Mouse (Mus musculus) cerebellum, adult 9-10 months (tissue): ENCODE data around the gene Tmc4.

Source experiments
- DNase-seq: peaks from one replicate; pipeline ENCODE4 v3.0.0; 2022

Tmc4 gene

DNA sequence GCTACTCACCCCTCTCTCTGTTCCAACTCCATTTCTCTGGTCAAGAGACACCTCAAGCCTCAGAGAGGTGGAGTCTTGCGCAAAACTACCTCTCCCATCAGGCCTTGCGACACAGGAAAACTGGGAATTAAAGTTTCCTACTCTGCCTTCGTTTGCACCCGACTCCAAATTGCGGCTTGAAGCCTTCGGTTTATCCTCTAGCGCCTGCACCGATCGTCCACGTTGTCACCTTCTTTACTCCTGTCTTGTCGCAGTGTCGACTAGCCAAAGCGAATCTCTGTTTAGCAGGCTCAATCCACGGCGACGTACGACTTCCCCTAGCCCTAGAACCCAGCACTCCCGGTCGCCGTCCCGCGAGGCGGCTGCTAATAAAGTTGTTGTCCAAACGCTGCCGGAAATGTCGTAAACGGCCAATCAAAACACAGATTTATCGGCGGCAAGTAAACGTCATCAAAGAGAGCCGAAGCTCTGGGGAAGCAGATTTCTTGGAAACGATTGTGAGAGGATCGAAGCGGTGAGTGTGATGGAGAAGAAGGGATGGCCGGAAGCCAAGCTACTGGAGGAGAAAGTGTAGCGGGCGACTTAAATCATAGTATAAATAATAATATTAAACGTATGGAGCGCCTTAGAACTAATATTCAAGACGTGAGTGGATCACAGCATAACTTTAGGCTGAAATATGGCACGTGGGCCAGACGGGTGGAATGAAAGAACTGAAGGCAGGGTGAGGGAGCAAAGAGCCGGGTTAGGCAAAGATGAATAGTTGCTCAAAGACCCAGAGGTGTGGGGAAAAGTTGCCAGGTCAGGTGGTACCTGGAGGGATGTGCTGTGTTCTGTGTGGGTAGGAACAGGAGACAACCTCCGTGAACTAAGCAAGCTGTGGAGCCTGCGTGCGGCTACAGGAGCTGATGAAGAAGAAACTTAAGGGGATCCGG lies 47.5 kb downstream of the Tmc4 start, which contains the start of the genes Tfpt and Prpf31:
Gene Tfpt (minus strand): TSS at position 387 of the 935 bp plus-strand sequence.
Gene Prpf31 (plus strand): TSS at position 443 of the 935 bp plus-strand sequence.
- DNase-seq = peak; percentile 96

DNA sequence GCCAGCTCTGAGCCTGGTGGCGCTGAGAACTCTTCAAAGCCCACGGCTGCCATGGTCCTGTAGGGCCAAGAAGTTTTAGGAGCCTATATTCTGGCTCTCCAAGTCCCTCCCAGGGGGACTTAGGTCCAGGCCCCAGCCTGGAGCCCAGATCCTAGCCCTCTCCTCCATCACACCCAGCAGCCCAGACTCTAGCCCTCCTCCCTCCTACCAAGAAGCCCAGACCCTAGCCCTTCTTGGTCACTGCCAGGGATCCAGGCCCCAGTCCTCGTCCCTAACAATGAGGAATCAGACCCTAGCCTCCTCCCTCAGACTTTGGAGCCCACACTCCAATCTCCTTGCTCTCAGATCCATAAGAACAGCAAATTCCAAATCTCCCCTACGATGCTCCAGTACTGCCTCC lies 48.3 kb downstream of the Tmc4 start:
- DNase-seq = peak; percentile 60

DNA sequence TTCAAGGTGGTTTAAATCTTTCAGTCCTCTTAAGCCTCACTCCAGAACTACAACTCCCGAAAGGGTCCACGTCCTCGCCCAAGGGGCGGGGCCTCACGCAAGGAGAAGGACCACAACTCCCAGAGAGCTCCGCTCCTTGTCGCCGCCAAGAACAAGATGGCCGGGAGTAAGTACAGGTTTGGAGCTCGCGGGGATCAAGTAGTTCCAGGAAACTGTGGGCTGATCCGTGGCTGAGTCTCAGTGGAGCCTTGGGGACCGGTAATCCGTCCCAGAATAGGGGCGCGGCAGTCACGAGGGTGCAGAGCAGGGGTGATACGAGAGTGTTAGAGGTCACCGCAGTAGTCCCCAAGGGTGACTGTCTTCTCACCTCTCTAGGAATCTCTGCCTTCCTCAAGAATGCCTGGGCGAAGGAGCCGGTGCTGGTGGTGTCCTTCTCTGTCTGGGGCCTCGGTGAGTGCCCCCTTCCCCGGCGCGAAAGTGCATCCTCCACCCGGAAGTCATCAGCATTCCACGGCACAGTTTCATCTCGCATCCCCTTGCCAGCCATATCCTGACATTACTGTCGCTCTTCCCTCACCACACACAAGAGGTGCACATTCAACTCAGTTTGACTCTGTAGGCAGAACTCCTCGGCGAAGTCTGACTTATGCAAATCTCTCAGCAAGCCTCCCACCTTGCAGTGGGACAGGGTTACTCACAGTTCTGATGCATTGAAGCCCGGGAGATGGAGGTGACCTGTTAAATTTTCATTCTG lies 59.9 kb downstream of the Tmc4 start, which contains the start of gene Ndufa3:
Gene Ndufa3 (plus strand): TSS at position 132 of the 754 bp plus-strand sequence.
- DNase-seq = peak; percentile 92

DNA sequence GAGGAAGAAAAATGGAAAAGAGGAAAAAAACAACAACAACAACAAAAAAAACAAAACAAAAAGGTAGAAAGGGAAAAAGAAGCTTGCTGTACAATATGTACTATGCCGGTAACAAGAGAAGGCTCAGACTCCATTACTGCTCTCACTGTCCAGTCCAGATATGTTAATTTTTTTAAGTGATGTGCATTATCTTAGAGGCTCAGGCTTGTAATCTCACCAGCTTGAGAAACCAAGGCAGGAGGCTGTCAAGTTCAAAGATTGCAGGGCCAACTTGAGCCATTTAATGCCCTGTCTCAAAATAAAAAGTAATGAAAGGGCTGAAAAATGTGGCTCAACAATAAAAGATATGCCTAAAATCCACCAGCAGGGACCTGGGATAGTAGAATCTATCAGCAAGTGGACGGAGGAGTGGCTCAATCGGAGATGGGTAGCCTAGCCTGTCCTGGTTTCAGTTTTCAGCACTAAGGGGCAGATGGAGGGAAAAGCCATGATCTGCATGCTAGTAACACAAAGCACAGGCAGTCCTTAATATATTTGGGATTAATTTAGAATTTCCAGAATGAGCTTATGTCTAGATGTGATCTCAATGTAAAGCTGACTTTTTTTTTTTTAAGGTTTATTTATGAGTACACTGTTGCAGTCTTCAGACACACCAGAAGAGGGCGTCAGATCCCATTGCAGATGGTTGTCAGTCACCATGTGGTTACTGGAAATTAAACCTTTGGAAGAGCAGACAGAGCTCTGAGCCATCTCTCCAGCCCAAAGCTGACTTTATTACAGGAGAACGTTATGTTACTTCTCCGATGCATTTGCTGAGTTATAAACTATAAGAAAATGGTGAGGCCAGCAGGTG lies 60.7 kb downstream of the Tmc4 start:
- no peak for DNase-seq

DNA sequence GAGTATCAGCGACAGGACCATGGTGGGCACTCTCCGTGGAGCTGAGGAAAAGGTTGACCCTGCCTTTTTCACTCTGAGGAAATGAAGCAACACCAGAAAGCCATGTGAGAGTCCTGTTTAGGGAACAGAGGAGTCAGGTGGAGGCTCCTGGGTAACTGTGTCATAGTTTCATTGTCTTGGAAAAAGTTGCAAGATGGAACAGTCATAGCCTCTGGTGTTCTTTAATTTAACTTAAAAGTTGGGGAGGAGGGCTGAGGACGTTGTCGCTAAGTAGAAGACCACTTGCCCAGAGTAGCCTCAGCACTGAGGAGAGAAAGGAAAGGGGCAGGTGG lies 61.3 kb downstream of the Tmc4 start, which contains the start of gene Oscar:
Gene Oscar (minus strand): TSS at position 101 of the 332 bp plus-strand sequence.
- no peak for DNase-seq
